Mouse (Mus musculus): ENCODE measurements around the gene Fmr1. TPM values are rescaled to one million over a fixed set of nuclear protein-coding genes. Genes with fewer than 3 reads are reported as not detected.
A peak's percentile ranks its signal among the peaks of the same experiment; 100 is the strongest.
"Not testable (repeated sequence)": the region's sequence is repeated elsewhere in the genome, so short reads cannot be mapped to it uniquely, and the experiment has no call there.

The Fmr1 gene
- polyA plus RNA-seq (2015; fragmentation: Nextera tagmentation; extraction: Ambion mirVana), result 51.2 and 55.7 TPM in 2 replicates

- Histone ChIP-seq H3K9me3 (replicated peaks) (no peaks in the 10 kb centered on the region), H3K36me3 (no peaks in the 10 kb centered on the region), H3K4me2 (replicated peaks) (peak within 1 kb of the TSS; percentile 51), H3K9ac (peak within 1 kb of the TSS; percentile 71), H3K4me3 (replicated peaks) (peak within 1 kb of the TSS; percentile 64), H3K27me3 (no peaks in the 10 kb centered on the region), H3K4me1 (no peaks in the 10 kb centered on the region), H3K27ac (replicated peaks) (peak within 1 kb of the TSS; percentile 92)
- peak; percentile 96 for ATAC-seq (ENCODE audit: insufficient number of reproducible peaks, low FRiP score, low TSS enrichment, low read depth)
- WGBS, result 23% methylated on average over 38 of the region's 49 CpGs
These were observed at the start of gene Fmr1 for GRCm38 (mm10) chrX:68678333-68678740. TSS of gene Fmr1 (plus strand) at chrX:68678541.

GRCm38 (mm10) chrX:68641603-68642002 lies 36.7 kb upstream of the Fmr1 start:
- Histone ChIP-seq H3K4me2 (replicated peaks) (no peak overlapping the region), H3K36me3 (no peaks in the 10 kb centered on the region), H3K4me3 (replicated peaks) (no peak overlapping the region), H3K27ac (replicated peaks) (no peak overlapping the region), H3K27me3 (no peaks in the 10 kb centered on the region), H3K9me3 (replicated peaks) (no peaks in the 10 kb centered on the region), H3K4me1 (no peaks in the 10 kb centered on the region), H3K9ac (no peak overlapping the region)
- WGBS, result 48% methylated on average over 1 of the region's 1 CpGs
- ATAC-seq (ENCODE audit: insufficient number of reproducible peaks, low FRiP score, low TSS enrichment, low read depth), result no peak

GRCm38 (mm10) chrX:68645154-68645919 lies 33.0 kb upstream of the Fmr1 start:
- Histone ChIP-seq H3K9ac (no peak overlapping the region), H3K4me2 (replicated peaks) (peak overlapping the region; percentile 17; the same call in 1 of the 2 replicates), H3K27ac (replicated peaks) (no peak overlapping the region), H3K36me3 (no peaks in the 10 kb centered on the region), H3K27me3 (no peaks in the 10 kb centered on the region), H3K4me3 (replicated peaks) (no peak overlapping the region), H3K9me3 (replicated peaks) (no peaks in the 10 kb centered on the region), H3K4me1 (no peaks in the 10 kb centered on the region)
- no peak for ATAC-seq (ENCODE audit: insufficient number of reproducible peaks, low FRiP score, low TSS enrichment, low read depth)
- WGBS, result 27% methylated on average over 7 of the region's 7 CpGs

- H3K27ac ChIP-seq (replicated peaks), result no peak overlapping the region
- H3K4me1 ChIP-seq, result no peaks in the 10 kb centered on the region
- H3K9ac ChIP-seq, result no peak overlapping the region
- no peaks in the 10 kb centered on the region for H3K36me3 ChIP-seq
- ATAC-seq (ENCODE audit: insufficient number of reproducible peaks, low FRiP score, low TSS enrichment, low read depth), result no peak
- peak overlapping the region; percentile 51 for H3K4me2 ChIP-seq (replicated peaks)
- no peaks in the 10 kb centered on the region for H3K9me3 ChIP-seq (replicated peaks)
- H3K4me3 ChIP-seq (replicated peaks), result 0 out of 2 replicates have a peak overlapping the region, but pooled peaks have one; percentile 64
- H3K27me3 ChIP-seq, result no peaks in the 10 kb centered on the region
- WGBS, result 18% methylated on average over 1 of the region's 1 CpGs
These were observed 833 bp upstream of the Fmr1 start for GRCm38 (mm10) chrX:68677508-68677907.

- WGBS, result 16% methylated on average over 52 of the region's 67 CpGs
- Histone ChIP-seq H3K27ac (replicated peaks) (peak overlapping the region; percentile 92), H3K9me3 (replicated peaks) (no peaks in the 10 kb centered on the region), H3K4me3 (replicated peaks) (peak overlapping the region; percentile 64), H3K9ac (peak overlapping the region; percentile 71), H3K4me2 (replicated peaks) (peak overlapping the region; percentile 34), H3K27me3 (no peaks in the 10 kb centered on the region), H3K36me3 (no peaks in the 10 kb centered on the region), H3K4me1 (no peaks in the 10 kb centered on the region)
- peak; percentile 55 for ATAC-seq (ENCODE audit: insufficient number of reproducible peaks, low FRiP score, low TSS enrichment, low read depth)
These were observed 610 bp downstream of the Fmr1 start for GRCm38 (mm10) chrX:68678815-68679486.

GRCm38 (mm10) chrX:68684706-68685105 lies 6.4 kb downstream of the Fmr1 start:
- no peak overlapping the region for H3K4me3 ChIP-seq (replicated peaks)
- no peak overlapping the region for H3K4me2 ChIP-seq (replicated peaks)
- no peaks in the 10 kb centered on the region for H3K4me1 ChIP-seq
- no peaks in the 10 kb centered on the region for H3K27me3 ChIP-seq
- H3K9me3 ChIP-seq (replicated peaks), result no peaks in the 10 kb centered on the region
- WGBS, result 83% methylated on average over 2 of the region's 2 CpGs
- H3K36me3 ChIP-seq, result no peaks in the 10 kb centered on the region
- ATAC-seq (ENCODE audit: insufficient number of reproducible peaks, low FRiP score, low TSS enrichment, low read depth), result no peak
- H3K9ac ChIP-seq, result no peak overlapping the region
- H3K27ac ChIP-seq (replicated peaks), result no peak overlapping the region

GRCm38 (mm10) chrX:68691936-68692335 lies 13.6 kb downstream of the Fmr1 start:
- not testable (repeated sequence) for H3K27ac ChIP-seq (replicated peaks); ATAC-seq (ENCODE audit: insufficient number of reproducible peaks, low FRiP score, low TSS enrichment, low read depth); H3K9ac ChIP-seq; H3K4me3 ChIP-seq (replicated peaks); H3K4me1 ChIP-seq; H3K9me3 ChIP-seq (replicated peaks); H3K4me2 ChIP-seq (replicated peaks); H3K27me3 ChIP-seq; H3K36me3 ChIP-seq
- WGBS, result 89% methylated on average over 8 of the region's 8 CpGs

- Histone ChIP-seq H3K4me1 (no peaks in the 10 kb centered on the region), H3K27me3 (no peaks in the 10 kb centered on the region), H3K9ac (no peak overlapping the region), H3K9me3 (replicated peaks) (no peaks in the 10 kb centered on the region), H3K4me2 (replicated peaks) (no peak overlapping the region), H3K4me3 (replicated peaks) (no peak overlapping the region), H3K27ac (replicated peaks) (no peak overlapping the region), H3K36me3 (no peaks in the 10 kb centered on the region)
- 31% methylated on average over 1 of the region's 1 CpGs for WGBS
- no peak for ATAC-seq (ENCODE audit: insufficient number of reproducible peaks, low FRiP score, low TSS enrichment, low read depth)
These were observed 58.6 kb downstream of the Fmr1 start for GRCm38 (mm10) chrX:68736902-68737301.

- H3K4me1 ChIP-seq, result no peaks in the 10 kb centered on the region
- H3K27ac ChIP-seq (replicated peaks), result no peak overlapping the region
- no peak overlapping the region for H3K9ac ChIP-seq
- no peak overlapping the region for H3K4me3 ChIP-seq (replicated peaks)
- H3K9me3 ChIP-seq (replicated peaks), result no peaks in the 10 kb centered on the region
- no peak for ATAC-seq (ENCODE audit: insufficient number of reproducible peaks, low FRiP score, low TSS enrichment, low read depth)
- no peak overlapping the region for H3K4me2 ChIP-seq (replicated peaks)
- no peaks in the 10 kb centered on the region for H3K36me3 ChIP-seq
- H3K27me3 ChIP-seq, result no peaks in the 10 kb centered on the region
- 49% methylated on average over 2 of the region's 2 CpGs for WGBS
These were observed 61.7 kb downstream of the Fmr1 start for GRCm38 (mm10) chrX:68740088-68740487.

- H3K4me2 ChIP-seq (replicated peaks), result no peak within 1 kb of the TSS
- no peak within 1 kb of the TSS for H3K27ac ChIP-seq (replicated peaks)
- WGBS, result 87% methylated on average over 15 of the region's 15 CpGs
- H3K9me3 ChIP-seq (replicated peaks), result no peaks in the 10 kb centered on the region
- no peaks in the 10 kb centered on the region for H3K27me3 ChIP-seq
- H3K4me3 ChIP-seq (replicated peaks), result no peak within 1 kb of the TSS
- no peaks in the 10 kb centered on the region for H3K36me3 ChIP-seq
- H3K9ac ChIP-seq, result no peak within 1 kb of the TSS
- no peaks in the 10 kb centered on the region for H3K4me1 ChIP-seq
- no peak for ATAC-seq (ENCODE audit: insufficient number of reproducible peaks, low FRiP score, low TSS enrichment, low read depth)
These were observed 83.3 kb downstream of the Fmr1 start, which contains the start of gene Fmr1nb for GRCm38 (mm10) chrX:68761606-68762005. TSS of gene Fmr1nb (plus strand) at chrX:68761839.
